Comparison of ENCODE assay signal across 20 mouse cellular contexts in genomic region chr12:99063885-99064284, GRCm38 (mm10).
DNase-seq lines count a peak whose midpoint lies in the region; ATAC-seq lines count a peak whose summit lies in the region.
"Had no signal": no experiment of that assay in that cellular context is flagged by ENCODE, and none has a peak within 500 bp of the region (broad histone marks: within the 10 kb centered on the region; RNA-seq: fewer than 3 reads in every experiment).

No protein-coding gene starts in this region.

- no peak for ATAC-seq in hindbrain, embryonic 12.5 days (ENCODE audit: low FRiP score)
- ATAC-seq: lung, postnatal 0 days had no signal

- no peak overlapping the region for H3K4me2 ChIP-seq in hindbrain, embryonic 12.5 days (replicated peaks)
- H3K4me2 ChIP-seq: embryonic facial prominence, embryonic 12.5 days; midbrain, embryonic 12.5 days; neural tube, embryonic 12.5 days had no signal

- no peak overlapping the region for H3K9ac ChIP-seq in hindbrain, embryonic 12.5 days
- H3K9ac ChIP-seq: embryonic facial prominence, embryonic 12.5 days; midbrain, embryonic 12.5 days; neural tube, embryonic 12.5 days had no signal

- no peaks in the 10 kb centered on the region for H3K36me3 ChIP-seq in hindbrain, embryonic 10.5 days
- H3K36me3 ChIP-seq in hindbrain, embryonic 12.5 days: no peaks in the 10 kb centered on the region
- H3K36me3 ChIP-seq: embryonic facial prominence, embryonic 12.5 days; midbrain, embryonic 12.5 days; neural tube, embryonic 12.5 days had no signal

- H3K27me3 ChIP-seq in hindbrain, embryonic 10.5 days (ENCODE audit: insufficient read depth, poor library complexity, severe bottlenecking): no peaks in the 10 kb centered on the region
- H3K27me3 ChIP-seq in hindbrain, embryonic 12.5 days: no peaks in the 10 kb centered on the region
- H3K27me3 ChIP-seq: embryonic facial prominence, embryonic 12.5 days; midbrain, embryonic 12.5 days; neural tube, embryonic 12.5 days had no signal

- no peak overlapping the region for H3K4me3 ChIP-seq in hindbrain, embryonic 10.5 days
- H3K4me3 ChIP-seq in hindbrain, embryonic 12.5 days: no peak overlapping the region
- H3K4me3 ChIP-seq: embryonic facial prominence, embryonic 12.5 days; heart, adult 2 months; midbrain, embryonic 12.5 days; neural tube, embryonic 12.5 days had no signal

- H3K9me3 ChIP-seq in hindbrain, embryonic 10.5 days: no peaks in the 10 kb centered on the region
- H3K9me3 ChIP-seq in hindbrain, embryonic 12.5 days (replicated peaks): no peaks in the 10 kb centered on the region
- H3K9me3 ChIP-seq: embryonic facial prominence, embryonic 12.5 days; midbrain, embryonic 12.5 days; neural tube, embryonic 12.5 days had no signal

- 0 out of 2 replicates have a peak, but pooled peaks cover 4% of the 10 kb centered on the region for H3K4me1 ChIP-seq in hindbrain, embryonic 10.5 days (replicated peaks)
- no peaks in the 10 kb centered on the region for H3K4me1 ChIP-seq in hindbrain, embryonic 12.5 days
- H3K4me1 ChIP-seq: embryonic facial prominence, embryonic 12.5 days; midbrain, embryonic 12.5 days; neural tube, embryonic 12.5 days had no signal

- DNase-seq in adrenal gland, adult (ENCODE audit: inconsistent age in 2 of 2, low spot score in 1 of 2): peak; percentile 32 to 62
- DNase-seq in adrenal gland, adult 18-20 months (ENCODE audit: low spot score in 2 of 2): no peak
- DNase-seq in hindbrain, embryonic 10.5 days (ENCODE audit: low spot score): no peak
- DNase-seq in adrenal gland, postnatal 14 days: peak; percentile 16
- no peak for DNase-seq in testis, postnatal 14 days (ENCODE audit: low spot score)
- no peak for DNase-seq in ovary, adult 18-20 months (ENCODE audit: low spot score)
- no peak for DNase-seq in lung, postnatal 14 days
- DNase-seq: cerebellum, adult 8-10 months; gastrocnemius, postnatal 14 days; heart, adult 2 months; kidney, adult 18-20 months; kidney, postnatal 14 days; left cerebral cortex, postnatal 4 days; liver; thymus, postnatal 14 days had no signal

- 85% methylated on average over 8 of the region's 8 CpGs for WGBS in hindbrain, embryonic 10.5 days
- 84% methylated on average over 8 of the region's 8 CpGs for WGBS in hindbrain, embryonic 12.5 days

- peak overlapping the region; percentile 35; the same call in 1 of the 2 replicates for H3K27ac ChIP-seq in hindbrain, embryonic 10.5 days
- H3K27ac ChIP-seq in hindbrain, embryonic 12.5 days: no peak overlapping the region
- H3K27ac ChIP-seq: embryonic facial prominence, embryonic 12.5 days; heart, adult 2 months; midbrain, embryonic 12.5 days; neural tube, embryonic 12.5 days had no signal

Comparison
In these comparisons a context has a peak if more than half of its experiments do, and no peak if none do; other contexts are left out.
1. DNase-seq: peak in adrenal gland, adult (2 of 2) and adrenal gland, postnatal 14 days (single experiment); none in adrenal gland, adult 18-20 months (0 of 2), hindbrain, embryonic 10.5 days (single experiment), testis, postnatal 14 days (single experiment), ovary, adult 18-20 months (single experiment) and lung, postnatal 14 days (single experiment).